Mouse (Mus musculus) hindbrain, embryonic 12.5 days (tissue): Measurements from ENCODE around the gene Lrmda. TPM values are rescaled to one million over a fixed set of nuclear protein-coding genes. Genes with fewer than 3 reads are reported as not detected.

ENCODE experiments used
- ATAC-seq: fragments of 200-750 bp; cut with Nextera tagmentation; 2 replicates; pipeline ENCODE4 v1.8.0; 2017; ENCODE audit warnings: moderate TSS enrichment; ENCODE audit not compliant: low FRiP score
- H3K27ac ChIP-seq: fragments of 300-500 bp; sonication (generic); 2 replicates; pipeline ENCODE4 v1.5.1; 2016; ENCODE audit warnings: mild to moderate bottlenecking
- H3K27me3 ChIP-seq: fragments of 300-500 bp; sonication (generic); 2 replicates; pipeline ENCODE4 v1.6.1; 2016; ENCODE audit warnings: mild to moderate bottlenecking
- H3K36me3 ChIP-seq: fragments of 300-500 bp; sonication (generic); 2 replicates; pipeline ENCODE4 v1.6.1; 2016; ENCODE audit warnings: mild to moderate bottlenecking
- H3K4me1 ChIP-seq: fragments of 300-500 bp; sonication (generic); 2 replicates; pipeline ENCODE4 v1.6.1; 2016
- H3K4me2 ChIP-seq: fragments of 300-500 bp; sonication (generic); replicated peaks from 2 replicates; pipeline ENCODE4 v1.6.1; 2016; ENCODE audit warnings: mild to moderate bottlenecking
- H3K4me3 ChIP-seq: fragments of 300-500 bp; sonication (generic); 2 replicates; pipeline ENCODE4 v1.5.1; 2016; ENCODE audit warnings: mild to moderate bottlenecking
- H3K9ac ChIP-seq: fragments of 300-500 bp; sonication (generic); 2 replicates; pipeline ENCODE4 v1.6.1; 2016; ENCODE audit warnings: mild to moderate bottlenecking, moderate library complexity
- H3K9me3 ChIP-seq: fragments of 300-500 bp; sonication (generic); replicated peaks from 2 replicates; pipeline ENCODE4 v1.6.1; 2016; ENCODE audit warnings: mild to moderate bottlenecking
- WGBS: fragments of 180-500 bp; shearing (Covaris S2); methylation state at CpG from one replicate; pipeline ENCODE4 v1.1.7; 2016; 5-methylcytosine and 5-hydroxymethylcytosine counted together
- polyA plus RNA-seq: library from polyadenylated mRNA; unstranded; fragments of >200 nt; fragmentation: Nextera tagmentation; extraction: Ambion mirVana; gene quantifications from 2 replicates; pipeline ENCODE4 v1.2.1, GENCODE M21; 2016

The Lrmda gene
- polyA plus RNA-seq, 1 experiment from 2014 or later: 0.53 TPM

DNA sequence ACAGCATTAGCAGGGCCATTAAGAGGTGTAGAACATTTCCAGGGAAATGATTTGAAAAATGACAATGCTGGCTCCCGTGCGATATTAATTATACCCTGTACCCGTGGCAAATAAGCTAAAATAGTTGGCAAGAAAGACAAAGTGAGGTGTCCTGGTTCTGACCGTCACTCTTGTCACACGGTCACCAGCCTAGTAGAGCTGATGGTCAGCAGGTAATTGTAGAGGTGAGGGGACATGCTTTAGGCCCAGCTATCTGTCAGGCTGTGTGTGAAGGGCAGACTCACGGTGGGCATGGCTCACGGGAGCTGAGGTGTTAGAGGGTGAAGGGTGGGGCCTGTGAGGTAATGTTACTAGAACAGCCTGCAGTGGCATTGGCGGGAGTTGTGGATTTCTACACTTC, 134.6 kb downstream of the Lrmda start:
- Histone ChIP-seq H3K36me3 (no peaks in the 10 kb centered on the region), H3K4me2 (no peak overlapping the region), H3K9ac (no peak overlapping the region), H3K27ac (no peak overlapping the region), H3K9me3 (0 out of 2 replicates have a peak, but pooled peaks cover 3% of the 10 kb centered on the region), H3K27me3 (peaks cover 19% of the 10 kb centered on the region), H3K4me1 (peaks cover 30% of the 10 kb centered on the region), H3K4me3 (no peak overlapping the region)
- 75% methylated on average over 8 of the region's 8 CpGs for WGBS
- no peak for ATAC-seq

DNA sequence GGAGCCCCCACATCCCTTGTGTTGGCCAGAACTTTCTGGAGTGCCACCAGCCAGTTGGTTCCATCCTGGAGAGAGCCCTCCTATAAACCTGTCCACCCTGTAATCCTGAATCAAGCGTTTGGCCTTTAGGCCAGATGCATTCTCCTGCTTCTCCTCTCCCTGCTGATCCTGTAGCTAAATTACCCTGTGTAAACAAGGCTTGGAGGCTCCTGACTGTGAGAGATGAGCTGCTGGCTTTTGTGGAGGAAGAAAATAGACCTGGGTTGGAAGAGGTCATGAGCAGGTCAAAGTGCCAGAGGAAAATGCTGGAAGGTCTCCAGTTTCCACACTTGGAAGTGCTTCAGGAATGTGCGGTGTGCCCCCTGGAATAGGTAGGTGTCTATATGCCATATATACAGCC, 135.5 kb downstream of the Lrmda start:
- Histone ChIP-seq H3K27me3 (peaks cover 19% of the 10 kb centered on the region), H3K9ac (no peak overlapping the region), H3K4me1 (peaks cover 30% of the 10 kb centered on the region), H3K4me3 (no peak overlapping the region), H3K4me2 (no peak overlapping the region), H3K36me3 (no peaks in the 10 kb centered on the region), H3K27ac (no peak overlapping the region), H3K9me3 (0 out of 2 replicates have a peak, but pooled peaks cover 3% of the 10 kb centered on the region)
- no peak for ATAC-seq
- WGBS: 29% methylated on average over 2 of the region's 2 CpGs

DNA sequence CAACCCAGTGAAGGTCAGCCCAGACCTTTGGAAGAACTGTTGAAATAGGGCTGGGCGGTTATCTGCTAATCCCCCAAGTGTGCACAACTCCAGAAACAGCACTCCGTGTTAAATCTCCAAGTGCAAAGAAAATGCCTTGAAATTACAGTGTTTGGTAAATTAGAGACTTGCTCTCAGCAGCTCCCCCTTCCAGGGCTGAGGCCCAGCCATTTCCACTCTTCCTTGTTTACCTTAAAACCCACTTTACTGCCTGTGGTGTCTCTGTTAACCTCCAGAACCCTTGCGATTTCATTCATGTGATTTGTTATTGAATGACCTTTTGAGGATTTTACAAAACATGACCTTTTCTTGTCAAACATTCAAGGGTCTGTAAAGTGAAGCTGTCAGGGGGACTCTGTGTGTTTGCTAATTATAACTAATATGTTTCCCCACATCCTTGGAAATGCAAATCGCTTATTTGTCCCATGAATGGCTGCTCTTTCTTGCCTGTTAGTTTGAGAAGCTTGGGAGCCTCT, 136.1 kb downstream of the Lrmda start:
- Histone ChIP-seq H3K9me3 (0 out of 2 replicates have a peak, but pooled peaks cover 3% of the 10 kb centered on the region), H3K36me3 (no peaks in the 10 kb centered on the region), H3K27ac (no peak overlapping the region), H3K4me1 (peaks cover 30% of the 10 kb centered on the region), H3K27me3 (peaks cover 19% of the 10 kb centered on the region), H3K4me3 (no peak overlapping the region), H3K4me2 (no peak overlapping the region), H3K9ac (no peak overlapping the region)
- no peak for ATAC-seq
- 27% methylated on average over 4 of the region's 4 CpGs for WGBS

DNA sequence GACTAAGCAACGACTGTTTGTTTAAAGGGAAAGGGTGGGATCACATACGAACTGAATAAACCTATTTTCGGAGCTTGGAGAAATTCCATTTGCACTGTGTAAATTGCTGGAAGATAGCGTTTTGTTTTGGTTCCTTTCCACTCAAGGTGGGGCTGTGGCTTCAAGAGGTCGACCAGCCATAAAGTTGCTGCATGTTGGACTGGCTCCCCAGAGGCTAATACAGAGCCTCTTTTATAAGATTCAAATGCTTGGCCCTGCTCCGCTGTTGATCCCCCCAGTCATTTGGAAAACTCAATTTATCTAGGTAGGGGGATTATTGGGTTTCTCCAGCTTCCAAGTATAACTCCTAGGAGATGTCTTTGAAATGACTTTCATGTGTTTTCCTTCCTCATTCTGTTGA, 137.5 kb downstream of the Lrmda start:
- Histone ChIP-seq H3K9ac (no peak overlapping the region), H3K36me3 (no peaks in the 10 kb centered on the region), H3K9me3 (0 out of 2 replicates have a peak, but pooled peaks cover 3% of the 10 kb centered on the region), H3K4me1 (peaks cover 30% of the 10 kb centered on the region), H3K27me3 (peaks cover 16% of the 10 kb centered on the region), H3K4me3 (no peak overlapping the region), H3K4me2 (no peak overlapping the region), H3K27ac (no peak overlapping the region)
- ATAC-seq: no peak
- WGBS: 65% methylated on average over 6 of the region's 6 CpGs

DNA sequence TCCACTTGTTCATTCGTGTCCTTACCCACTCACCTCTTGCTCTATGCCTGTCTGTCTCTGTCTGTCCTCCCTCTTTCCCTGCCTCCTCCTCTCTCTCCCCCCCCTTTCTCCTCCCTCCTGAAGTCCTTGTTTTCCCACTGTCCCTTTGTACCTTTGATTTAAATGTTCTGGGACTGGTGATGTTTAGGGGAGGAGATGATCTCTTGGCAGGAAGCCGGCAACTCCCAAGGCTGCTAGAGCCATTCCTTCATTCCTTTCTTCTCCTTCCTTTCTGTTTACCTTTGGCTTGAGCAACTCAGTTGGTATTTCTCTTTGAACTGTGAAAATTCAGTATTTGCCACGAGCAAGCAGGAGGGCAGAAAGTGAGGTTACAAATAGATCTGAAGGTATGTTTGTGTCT, 141.9 kb downstream of the Lrmda start:
- Histone ChIP-seq H3K4me3 (no peak overlapping the region), H3K4me1 (peaks cover 1% of the 10 kb centered on the region; the same call in 1 of the 2 replicates), H3K27me3 (peaks cover 8% of the 10 kb centered on the region; the same call in 1 of the 2 replicates), H3K36me3 (no peaks in the 10 kb centered on the region), H3K4me2 (no peak overlapping the region), H3K9ac (no peak overlapping the region), H3K9me3 (0 out of 2 replicates have a peak, but pooled peaks cover 3% of the 10 kb centered on the region), H3K27ac (no peak overlapping the region)
- ATAC-seq: no peak
- WGBS: 24% methylated on average over 3 of the region's 3 CpGs

DNA sequence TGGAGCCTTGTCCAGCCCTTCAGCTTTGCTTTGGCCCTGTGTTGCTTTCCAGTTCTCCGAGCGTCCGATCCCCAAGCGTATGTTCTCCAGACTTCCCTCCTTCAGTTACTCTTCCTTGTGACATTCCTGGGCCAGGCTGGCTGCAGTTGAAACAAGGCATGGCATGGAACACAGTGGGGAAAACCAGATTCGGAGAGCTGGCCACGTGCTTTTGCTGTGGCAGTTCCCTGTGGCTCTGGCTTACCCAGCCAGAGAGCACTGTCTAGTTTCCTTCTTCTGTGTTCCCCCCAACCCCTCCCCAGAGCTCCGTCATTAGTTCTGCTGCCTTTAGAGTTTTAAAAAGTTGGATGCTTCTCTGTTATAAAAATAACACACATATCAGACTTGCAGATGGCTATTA, 147.8 kb downstream of the Lrmda start:
- Histone ChIP-seq H3K9ac (0 out of 2 replicates have a peak overlapping the region, but pooled peaks have one; percentile 29), H3K4me3 (no peak overlapping the region), H3K4me1 (peaks cover 24% of the 10 kb centered on the region), H3K27me3 (0 out of 2 replicates have a peak, but pooled peaks cover 3% of the 10 kb centered on the region), H3K27ac (peak overlapping the region; percentile 76), H3K36me3 (no peaks in the 10 kb centered on the region), H3K4me2 (no peak overlapping the region; the same call in 1 of the 2 replicates), H3K9me3 (no peaks in the 10 kb centered on the region)
- WGBS: 51% methylated on average over 7 of the region's 7 CpGs
- no peak for ATAC-seq

DNA sequence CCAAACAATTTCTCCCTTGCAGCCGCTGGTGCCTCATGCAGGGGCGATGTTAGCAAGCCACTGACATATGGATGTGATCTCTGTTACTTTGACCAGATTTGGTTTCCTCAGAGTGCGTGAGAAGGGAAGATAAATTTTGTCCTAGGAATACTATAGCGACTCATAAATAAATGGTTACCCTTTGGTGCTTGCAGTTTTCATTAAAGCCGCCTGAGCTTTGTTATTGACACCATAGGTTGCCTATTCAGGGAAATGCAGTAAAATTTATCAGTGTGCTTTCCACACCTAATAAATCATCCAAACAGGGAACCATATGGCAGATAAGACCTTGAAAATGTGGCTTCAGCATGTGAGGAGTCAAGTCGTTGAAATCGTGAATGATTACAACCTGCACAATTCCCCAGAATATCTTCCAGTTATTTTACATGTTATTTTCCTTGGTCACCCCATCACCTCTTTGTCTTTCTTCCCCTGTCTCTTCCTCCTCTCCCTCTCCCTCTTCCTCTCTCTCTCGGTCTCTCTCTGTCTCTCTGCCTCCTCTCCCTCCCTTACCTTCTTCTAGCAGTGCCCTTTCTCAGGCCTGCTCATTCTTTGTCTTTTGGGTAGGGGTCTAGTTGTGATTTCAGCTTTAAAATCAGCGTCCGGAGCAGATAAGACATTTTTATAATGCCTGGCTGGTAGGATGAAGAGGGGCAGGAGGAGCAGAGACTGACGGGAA, 148.7 kb downstream of the Lrmda start:
- Histone ChIP-seq H3K36me3 (no peaks in the 10 kb centered on the region), H3K4me2 (peak overlapping the region; percentile 38), H3K27me3 (0 out of 2 replicates have a peak, but pooled peaks cover 3% of the 10 kb centered on the region), H3K9me3 (no peaks in the 10 kb centered on the region), H3K4me3 (no peak overlapping the region), H3K4me1 (peaks cover 24% of the 10 kb centered on the region), H3K9ac (peak overlapping the region; percentile 32; the same call in 1 of the 2 replicates), H3K27ac (peak overlapping the region; percentile 76)
- 29% methylated on average over 11 of the region's 11 CpGs for WGBS
- ATAC-seq: peak; percentile 47; the same call in 1 of the 2 replicates

DNA sequence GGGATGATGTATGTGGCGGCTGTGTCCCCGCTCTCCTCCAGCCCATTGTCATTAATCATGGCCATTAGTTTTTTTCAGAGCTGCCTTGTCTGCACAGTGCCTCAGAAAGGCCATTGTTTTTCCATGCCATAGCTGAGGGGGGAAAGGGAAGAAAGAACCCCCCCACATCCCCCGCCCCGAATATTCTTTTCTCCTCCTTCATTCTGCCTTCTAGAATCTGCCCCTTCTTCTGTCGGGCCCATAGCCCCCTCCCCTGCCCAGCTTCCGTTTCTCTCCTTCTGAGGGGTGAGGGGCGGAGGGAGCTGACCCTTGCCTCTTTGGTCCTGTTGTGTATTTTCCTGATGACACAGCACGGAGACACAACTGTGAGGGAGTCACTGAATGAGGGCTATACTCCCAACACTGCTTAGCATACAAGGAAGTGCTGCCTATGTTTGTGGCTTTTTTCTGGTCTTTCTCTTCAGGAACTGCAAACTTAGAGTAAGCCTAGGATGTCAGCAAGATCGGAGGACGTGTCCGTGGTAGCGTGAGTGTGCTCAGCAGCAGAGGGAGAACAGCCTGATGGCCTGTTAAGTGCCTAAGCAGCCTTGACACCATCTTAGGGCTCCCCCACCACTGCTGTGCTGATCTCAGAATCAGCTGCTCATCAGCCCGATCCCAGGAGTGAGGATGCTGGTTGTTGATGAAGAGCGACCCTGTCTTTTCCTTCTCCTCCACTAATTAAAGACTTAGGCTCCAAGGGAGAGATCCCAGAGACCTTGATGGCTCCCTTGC, 149.5 kb downstream of the Lrmda start:
- Histone ChIP-seq H3K9ac (0 out of 2 replicates have a peak overlapping the region, but pooled peaks have one; percentile 32), H3K27ac (peak overlapping the region; percentile 76)

DNA sequence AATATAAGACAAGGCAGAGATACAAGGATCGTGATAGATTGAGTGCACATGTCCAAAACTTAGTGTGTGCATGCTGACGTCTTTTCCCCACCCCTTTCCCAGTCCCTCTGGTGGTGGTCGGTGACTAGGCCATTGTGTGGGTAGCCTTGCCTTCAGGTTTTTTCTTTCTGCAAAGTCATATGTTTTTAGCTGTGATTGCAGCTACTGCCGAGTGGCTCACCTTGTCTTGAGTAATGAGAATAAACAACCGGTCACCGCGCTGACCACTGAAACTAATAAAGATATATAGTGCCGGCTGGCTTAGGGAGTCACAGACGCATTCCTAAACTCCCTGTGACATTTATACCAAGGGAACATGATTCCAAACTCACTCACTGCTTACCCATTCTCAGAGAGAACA, 155.2 kb downstream of the Lrmda start:
- H3K36me3 ChIP-seq: no peaks in the 10 kb centered on the region
- 0 out of 2 replicates have a peak, but pooled peaks cover 3% of the 10 kb centered on the region for H3K27me3 ChIP-seq
- no peak overlapping the region for H3K4me2 ChIP-seq
- no peak overlapping the region for H3K27ac ChIP-seq
- WGBS: 54% methylated on average over 9 of the region's 9 CpGs
- H3K9ac ChIP-seq: no peak overlapping the region
- H3K4me1 ChIP-seq: peaks cover 2% of the 10 kb centered on the region; the same call in 1 of the 2 replicates
- no peak overlapping the region for H3K4me3 ChIP-seq
- H3K9me3 ChIP-seq: no peaks in the 10 kb centered on the region
- no peak for ATAC-seq

More for the DNA sequence above, 149.5 kb downstream of the Lrmda start:
- ATAC-seq: peak; percentile 90
- Histone ChIP-seq H3K36me3 (no peaks in the 10 kb centered on the region), H3K27me3 (0 out of 2 replicates have a peak, but pooled peaks cover 3% of the 10 kb centered on the region), H3K4me2 (peak overlapping the region; percentile 38), H3K9me3 (no peaks in the 10 kb centered on the region), H3K4me3 (no peak overlapping the region), H3K4me1 (peaks cover 24% of the 10 kb centered on the region)
- WGBS: 29% methylated on average over 14 of the region's 14 CpGs

DNA sequence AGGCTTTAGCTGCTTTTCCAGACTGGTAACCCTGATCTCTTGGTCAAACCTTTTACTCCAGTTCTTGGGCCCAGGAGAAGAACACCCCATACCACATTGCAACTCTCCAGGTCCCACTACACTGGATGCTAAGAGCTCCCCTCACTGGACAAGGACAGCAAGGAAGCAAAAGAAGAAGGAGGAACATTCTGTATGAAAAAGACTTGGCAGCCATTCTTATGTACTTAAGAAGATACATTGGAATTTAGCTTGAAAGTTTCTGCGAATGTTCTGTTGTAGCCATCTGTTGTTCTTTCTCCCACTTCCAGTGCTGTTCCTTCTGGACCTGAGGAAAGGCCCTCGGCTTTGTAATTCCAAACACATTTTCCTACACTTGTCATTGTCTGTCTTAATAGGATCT, 160.2 kb downstream of the Lrmda start:
- WGBS: 62% methylated on average over 2 of the region's 2 CpGs
- H3K4me2 ChIP-seq: no peak overlapping the region
- H3K4me3 ChIP-seq: no peak overlapping the region
- H3K36me3 ChIP-seq: no peaks in the 10 kb centered on the region
- H3K9ac ChIP-seq: no peak overlapping the region
- H3K27me3 ChIP-seq: no peaks in the 10 kb centered on the region
- peaks cover 2% of the 10 kb centered on the region; the same call in 1 of the 2 replicates for H3K4me1 ChIP-seq
- H3K27ac ChIP-seq: no peak overlapping the region
- no peak for ATAC-seq
- H3K9me3 ChIP-seq: no peaks in the 10 kb centered on the region

DNA sequence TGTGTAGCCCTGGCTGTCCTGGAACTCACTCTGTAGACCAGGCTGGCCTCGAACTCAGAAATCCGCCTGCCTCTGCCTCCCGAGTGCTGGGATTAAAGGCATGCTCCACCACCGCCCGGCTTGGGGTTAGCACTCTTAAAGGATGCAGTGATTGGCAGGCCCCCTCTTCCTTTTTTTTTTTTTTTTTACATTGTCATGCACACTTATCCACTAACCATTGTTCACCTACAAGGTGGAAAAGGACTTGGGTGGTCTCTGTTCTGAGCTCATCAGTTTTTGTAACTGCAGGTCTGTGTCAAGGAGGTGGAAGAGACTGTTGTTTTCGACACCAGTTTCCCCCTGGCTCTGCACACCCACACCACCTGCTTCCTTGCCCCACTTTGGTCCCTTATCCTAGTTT, 162.0 kb downstream of the Lrmda start:
- Histone ChIP-seq H3K9ac (no peak overlapping the region), H3K4me2 (no peak overlapping the region), H3K36me3 (no peaks in the 10 kb centered on the region), H3K9me3 (no peaks in the 10 kb centered on the region), H3K4me3 (no peak overlapping the region), H3K4me1 (no peaks in the 10 kb centered on the region), H3K27me3 (no peaks in the 10 kb centered on the region), H3K27ac (no peak overlapping the region)
- ATAC-seq: no peak
- WGBS: 86% methylated on average over 6 of the region's 6 CpGs

DNA sequence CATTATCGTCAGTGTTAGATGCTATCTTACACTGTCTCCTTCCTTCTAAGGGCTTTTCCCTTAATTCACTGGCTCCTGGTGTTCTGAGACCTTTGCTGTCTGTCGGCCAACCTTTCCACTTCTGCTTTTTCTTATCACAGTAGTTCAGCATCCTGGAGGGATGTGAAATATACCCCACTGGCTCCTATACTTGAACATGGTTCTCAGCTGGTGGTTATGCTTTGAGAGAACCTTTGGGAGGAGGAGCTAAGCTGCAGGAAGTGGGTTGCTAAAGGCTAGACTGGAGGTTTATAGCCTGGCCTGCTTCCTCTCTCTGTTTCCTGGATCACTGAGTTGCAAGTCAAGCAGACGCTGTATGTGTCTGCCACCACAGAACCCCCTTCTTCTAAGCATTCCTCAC, 163.7 kb downstream of the Lrmda start:
- Histone ChIP-seq H3K9ac (no peak overlapping the region), H3K4me2 (no peak overlapping the region), H3K4me1 (no peaks in the 10 kb centered on the region), H3K27ac (no peak overlapping the region), H3K27me3 (no peaks in the 10 kb centered on the region), H3K4me3 (no peak overlapping the region), H3K9me3 (no peaks in the 10 kb centered on the region), H3K36me3 (no peaks in the 10 kb centered on the region)
- no peak for ATAC-seq
- WGBS: 81% methylated on average over 3 of the region's 3 CpGs
